Mouse (Mus musculus) liver, adult 2 months (tissue): Measurements from ENCODE around the gene Slc7a14. TPM values are rescaled to one million over a fixed set of nuclear protein-coding genes. Genes with fewer than 3 reads are reported as not detected.

Experiments used
- DNase-seq: peaks from one replicate; pipeline ENCODE4 v3.0.0-alpha.2; 2011; ENCODE audit warnings: low read depth, low spot score; ENCODE audit errors: extremely low read depth
- H3K27ac ChIP-seq: fragments of 200-500 bp; replicated peaks from 2 replicates; pipeline ENCODE4 v1.5.1; 2012; ENCODE audit warnings: low read depth, mild to moderate bottlenecking, control low read depth, inconsistent platforms, low read length; ENCODE audit not compliant: insufficient read depth
- H3K27me3 ChIP-seq: fragments of 200-500 bp; 2 replicates; pipeline ENCODE4 v1.6.1; 2012; ENCODE audit warnings: mild to moderate bottlenecking, moderate library complexity, low read length, inconsistent platforms; ENCODE audit not compliant: control insufficient read depth, insufficient read depth
- H3K36me3 ChIP-seq: fragments of 200-500 bp; 2 replicates; pipeline ENCODE4 v1.6.1; 2012; ENCODE audit warnings: low read length, inconsistent platforms; ENCODE audit not compliant: control insufficient read depth, insufficient read depth
- H3K4me1 ChIP-seq: fragments of 200-500 bp; 2 replicates; pipeline ENCODE4 v1.6.1; 2011; ENCODE audit warnings: low read length; ENCODE audit not compliant: control insufficient read depth, insufficient read depth
- H3K4me3 ChIP-seq: fragments of 200-500 bp; 2 replicates; pipeline ENCODE4 v1.5.1; 2011; ENCODE audit warnings: low read depth, mild to moderate bottlenecking, control low read depth, low read length, moderate library complexity; ENCODE audit not compliant: insufficient read depth
- H3K79me2 ChIP-seq: fragments of 200-500 bp; 2 replicates; pipeline ENCODE4 v1.6.1; 2012; ENCODE audit warnings: inconsistent platforms, mild to moderate bottlenecking, low read length, moderate library complexity; ENCODE audit not compliant: control insufficient read depth, insufficient read depth
- H3K9ac ChIP-seq: fragments of 200-500 bp; 2 replicates; pipeline ENCODE4 v1.6.1; 2012; ENCODE audit warnings: low read depth, mild to moderate bottlenecking, control low read depth, inconsistent platforms, low read length
- CTCF ChIP-seq: fragments of 200-500 bp; IDR thresholded peaks from 2 replicates; pipeline ENCODE4 v1.5.1; 2011; ENCODE audit warnings: low read depth, low read length, control low read depth
- POLR2A ChIP-seq: fragments of 200-500 bp; IDR thresholded peaks from 2 replicates; pipeline ENCODE4 v1.6.1; 2011; ENCODE audit warnings: low read length, control low read depth; ENCODE audit not compliant: insufficient read depth; ENCODE audit errors: extremely low read depth
- WGBS: fragments of 180-500 bp; shearing (Covaris S2); methylation state at CpG from one replicate; pipeline ENCODE4 v1.1.7; 2018; 5-methylcytosine and 5-hydroxymethylcytosine counted together
- polyA plus RNA-seq: library from polyadenylated mRNA; depleted of rRNA; stranded (reverse); fragments of >200 nt; gene quantifications from 2 replicates; pipeline ENCODE4 v1.2.3, GENCODE M21; 2012
- total RNA-seq: library from RNA; depleted of rRNA; stranded (reverse); fragments of >200 nt; gene quantifications from 2 replicates; pipeline ENCODE4 v1.2.3, GENCODE M21; 2014

The Slc7a14 gene
- total and polyA plus RNA-seq, 2 experiments: not detected

DNA sequence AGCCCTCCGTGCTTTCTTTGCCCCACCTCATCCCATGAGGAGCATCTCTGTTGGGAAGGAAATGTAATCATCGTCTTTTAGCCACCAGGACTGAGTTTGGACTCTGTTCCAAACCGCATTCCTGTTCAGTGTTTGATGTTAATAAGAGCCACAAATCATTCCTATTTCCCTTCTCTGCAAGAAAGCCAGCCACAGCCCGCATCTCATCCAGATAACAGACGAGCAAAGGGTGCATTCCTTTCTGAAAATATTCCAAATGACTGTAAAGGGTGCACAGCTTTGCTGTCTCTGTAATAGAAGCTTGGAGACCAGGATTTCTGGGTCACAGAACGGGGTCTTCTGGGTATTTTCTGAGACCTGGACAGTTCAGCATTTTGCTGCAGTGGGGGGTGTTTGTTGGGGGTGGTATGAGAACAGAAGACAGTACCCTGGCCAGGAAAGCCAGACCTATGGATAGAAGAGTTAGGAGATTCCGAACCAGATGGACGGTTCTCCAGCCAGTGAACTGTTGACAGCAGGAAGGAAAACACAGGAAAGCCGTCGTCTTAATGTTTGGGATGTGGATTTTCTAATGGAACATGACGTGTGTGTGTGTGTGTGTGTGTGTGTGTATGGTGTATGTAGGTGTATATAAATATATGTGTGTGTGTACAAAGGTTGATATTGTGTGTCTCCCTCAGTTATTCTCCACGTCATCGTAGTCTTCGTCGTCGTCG lies 110.9 kb downstream of the Slc7a14 start:
- Histone ChIP-seq H3K79me2 (no peaks in the 10 kb centered on the region), H3K4me1 (no peaks in the 10 kb centered on the region), H3K27ac (no peak overlapping the region), H3K4me3 (no peak overlapping the region), H3K36me3 (no peaks in the 10 kb centered on the region), H3K27me3 (no peaks in the 10 kb centered on the region), H3K9ac (no peak overlapping the region)
- TF ChIP-seq POLR2A (no peak), CTCF (no peak)
- DNase-seq: no peak
- 72% methylated on average over 12 of the region's 17 CpGs for WGBS

DNA sequence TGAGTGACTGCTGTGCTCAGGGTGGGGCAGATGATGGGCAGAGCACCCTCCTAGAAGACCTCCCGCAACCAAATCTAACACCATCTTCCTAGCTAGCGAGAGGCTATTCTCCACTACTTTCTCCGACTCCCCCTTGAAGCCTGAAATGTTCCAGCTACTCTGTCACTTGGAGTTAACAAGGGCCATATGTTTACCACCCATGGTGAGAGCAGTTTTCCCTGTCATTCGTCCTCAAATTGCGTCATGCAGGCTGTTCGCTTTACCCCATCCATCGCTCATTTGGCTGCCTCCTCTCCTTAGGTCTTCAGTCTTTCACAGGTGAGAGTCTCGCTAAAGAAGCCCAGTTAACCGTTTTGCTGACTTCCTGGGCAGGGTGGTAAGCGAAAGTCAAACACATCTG lies 118.8 kb downstream of the Slc7a14 start:
- no peaks in the 10 kb centered on the region for H3K4me1 ChIP-seq
- no peaks in the 10 kb centered on the region for H3K27me3 ChIP-seq
- no peak overlapping the region for H3K9ac ChIP-seq
- DNase-seq: no peak
- no peak overlapping the region for H3K27ac ChIP-seq
- TF ChIP-seq POLR2A: no peak
- no peak for TF ChIP-seq CTCF
- 73% methylated on average over 10 of the region's 10 CpGs for WGBS
- H3K36me3 ChIP-seq: no peaks in the 10 kb centered on the region
- H3K4me3 ChIP-seq: no peak overlapping the region
- H3K79me2 ChIP-seq: no peaks in the 10 kb centered on the region

DNA sequence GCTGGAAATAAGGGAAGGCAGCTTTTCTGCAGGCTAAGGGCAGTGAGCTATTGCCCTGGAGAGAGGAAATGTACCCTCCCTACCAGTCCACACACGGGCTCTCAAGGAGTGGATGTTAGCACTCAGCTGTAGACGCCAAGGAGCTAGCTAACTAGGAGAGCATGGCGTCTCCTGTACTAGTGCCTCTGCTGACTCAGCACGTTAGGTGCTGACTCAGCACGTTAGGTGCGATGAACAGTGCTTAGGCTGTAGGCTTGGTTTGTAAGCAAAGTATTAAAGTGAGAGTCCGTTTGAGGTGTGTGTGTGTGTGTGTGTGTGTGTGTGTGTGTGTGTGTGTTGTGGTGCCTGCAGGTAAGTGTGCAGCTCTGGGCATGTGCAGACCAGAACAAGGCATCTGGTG lies 119.8 kb downstream of the Slc7a14 start:
- 88% methylated on average over 7 of the region's 7 CpGs for WGBS
- Histone ChIP-seq H3K36me3 (no peaks in the 10 kb centered on the region), H3K4me3 (no peak overlapping the region), H3K4me1 (no peaks in the 10 kb centered on the region), H3K79me2 (no peaks in the 10 kb centered on the region), H3K9ac (no peak overlapping the region), H3K27ac (no peak overlapping the region), H3K27me3 (no peaks in the 10 kb centered on the region)
- DNase-seq: no peak
- no peak for TF ChIP-seq CTCF

DNA sequence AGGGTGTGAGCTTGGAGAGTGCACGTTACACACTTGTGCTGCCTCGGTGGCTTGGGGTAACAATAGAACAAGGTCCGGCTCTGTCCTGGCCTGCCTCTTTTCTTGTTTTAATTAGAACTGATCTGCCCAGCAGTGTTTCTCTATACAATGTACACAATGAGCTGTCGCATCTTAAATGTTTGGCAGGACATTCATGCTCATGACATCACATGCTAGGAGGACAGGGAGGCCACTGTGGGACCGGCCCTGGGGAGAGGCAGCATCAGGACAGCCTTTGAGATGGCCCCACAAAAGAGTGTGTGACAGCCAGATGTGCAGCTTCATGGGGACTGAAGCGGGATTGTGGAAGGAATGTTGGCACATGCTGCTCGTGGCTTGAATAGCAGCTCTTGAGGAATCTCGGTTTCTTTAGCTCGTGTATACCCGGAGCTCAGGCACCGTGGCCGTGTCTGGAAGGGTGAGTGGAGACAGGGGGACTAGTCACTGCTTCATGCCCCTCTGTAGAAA lies 143.8 kb downstream of the Slc7a14 start:
- Histone ChIP-seq H3K4me3 (no peak overlapping the region), H3K4me1 (no peaks in the 10 kb centered on the region), H3K79me2 (no peaks in the 10 kb centered on the region), H3K36me3 (no peaks in the 10 kb centered on the region), H3K27me3 (no peaks in the 10 kb centered on the region), H3K9ac (no peak overlapping the region), H3K27ac (no peak overlapping the region)
- 80% methylated on average over 12 of the region's 12 CpGs for WGBS
- TF ChIP-seq CTCF (no peak), POLR2A (no peak)
- DNase-seq: no peak

DNA sequence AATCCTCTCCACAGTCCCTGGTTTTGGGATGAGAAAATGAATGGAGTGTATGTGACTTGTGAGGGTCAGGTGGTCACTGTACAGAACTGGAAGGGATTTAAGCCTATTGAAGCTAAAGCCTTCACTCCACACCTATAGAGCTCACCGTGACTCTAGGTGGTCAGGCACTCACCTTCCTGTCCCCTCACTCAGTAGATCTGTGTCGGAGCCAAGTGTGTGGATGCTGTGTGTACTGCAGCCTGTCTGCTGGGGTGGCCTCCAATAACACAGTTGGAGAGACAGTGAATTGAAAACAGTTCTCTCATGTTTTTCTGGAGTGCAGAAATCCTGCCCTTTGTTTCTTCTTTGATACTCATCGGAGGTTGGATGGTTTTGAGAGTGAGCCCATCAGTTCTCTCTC lies 144.4 kb downstream of the Slc7a14 start:
- 73% methylated on average over 3 of the region's 3 CpGs for WGBS
- H3K27me3 ChIP-seq: no peaks in the 10 kb centered on the region

DNA sequence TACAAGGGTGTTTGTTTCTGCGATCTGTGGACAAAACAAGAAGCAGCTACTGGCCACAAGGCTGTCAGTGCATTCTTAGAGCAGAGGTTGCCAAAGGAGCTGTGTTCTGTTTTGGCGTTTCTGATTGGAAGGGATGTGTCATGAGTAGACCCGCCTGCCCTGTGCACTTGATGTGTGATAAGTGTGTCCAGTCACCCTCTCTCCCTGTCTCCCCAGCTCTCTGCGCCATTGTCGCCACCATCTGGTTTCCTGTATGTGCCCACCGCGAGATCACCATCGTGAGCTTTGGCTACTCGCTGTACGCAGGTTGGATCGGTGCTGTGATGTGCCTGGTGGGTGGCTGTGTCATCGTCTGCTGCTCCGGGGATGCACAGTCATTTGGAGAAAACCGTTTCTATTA lies 147.3 kb downstream of the Slc7a14 start:
- DNase-seq: no peak
- no peak for TF ChIP-seq POLR2A
- no peak for TF ChIP-seq CTCF
- no peak overlapping the region for H3K27ac ChIP-seq
- no peak overlapping the region for H3K4me3 ChIP-seq
- H3K4me1 ChIP-seq: no peaks in the 10 kb centered on the region
- no peak overlapping the region for H3K9ac ChIP-seq
- H3K27me3 ChIP-seq: no peaks in the 10 kb centered on the region
- no peaks in the 10 kb centered on the region for H3K79me2 ChIP-seq
- WGBS: 90% methylated on average over 14 of the region's 14 CpGs
- H3K36me3 ChIP-seq: no peaks in the 10 kb centered on the region

More for the DNA sequence above, 144.4 kb downstream of the Slc7a14 start:
- DNase-seq: no peak
- no peak overlapping the region for H3K27ac ChIP-seq
- H3K9ac ChIP-seq: no peak overlapping the region
- no peaks in the 10 kb centered on the region for H3K79me2 ChIP-seq
- no peaks in the 10 kb centered on the region for H3K4me1 ChIP-seq
- no peak overlapping the region for H3K4me3 ChIP-seq
- H3K36me3 ChIP-seq: no peaks in the 10 kb centered on the region
- TF ChIP-seq CTCF: no peak
- no peak for TF ChIP-seq POLR2A
